Mouse (Mus musculus) CD8-positive naive resting alpha-beta T cell, adult 2 months (primary cell): ENCODE measurements at regions not wholly inside any gene's neighbourhood (a gene's known extent, or its start where the extent isn't known, plus 50 kb on each side); places are given as distances from the start of the nearest gene placed in this dataset.

ENCODE experiments used
- DNase-seq, 2 experiments: peaks; one replicate each; pipeline ENCODE4 v3.0.0; 2022; ENCODE audit warnings: low read depth in 2 of 2, low spot score in 2 of 2

DNA sequence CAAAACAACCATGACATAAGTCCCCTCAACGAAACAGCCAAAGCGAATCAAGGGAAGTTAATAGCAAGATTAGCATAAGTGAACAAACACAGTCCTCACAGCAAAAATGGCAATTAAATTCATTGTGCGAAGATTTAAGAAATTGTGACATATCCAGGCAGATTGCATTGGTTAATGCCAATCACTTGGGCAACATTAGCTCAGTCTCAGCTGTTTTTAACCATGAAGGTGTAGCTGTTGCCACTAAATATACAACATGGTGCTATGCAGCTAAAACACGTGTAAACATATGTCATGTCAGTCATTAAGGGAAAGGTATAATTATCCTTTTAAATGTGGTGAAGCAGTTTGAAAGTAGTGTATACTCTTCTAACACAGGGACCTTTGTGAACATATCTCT, 482.8 kb upstream of the Tle4 start:
- DNase-seq, result no peak

DNA sequence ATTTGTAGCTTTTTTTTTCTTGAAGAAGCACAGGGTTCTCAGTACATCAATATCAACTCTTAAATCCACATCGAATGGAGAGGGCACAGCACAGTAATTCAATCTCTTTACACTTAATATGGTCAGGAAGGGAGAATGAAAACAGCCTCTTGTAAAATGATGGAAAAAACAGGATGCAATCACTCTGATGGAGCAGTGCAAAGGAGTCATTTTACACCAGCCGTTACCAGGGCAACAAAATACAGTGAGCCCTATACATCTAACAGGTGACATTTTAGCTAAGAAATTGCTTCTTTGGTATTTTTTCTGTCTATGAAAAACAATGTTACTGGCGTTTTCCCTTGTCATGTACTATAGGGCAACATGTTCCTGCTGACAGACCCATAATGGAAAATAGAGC, 459.9 kb upstream of the Tle4 start:
- DNase-seq, result no peak

DNA sequence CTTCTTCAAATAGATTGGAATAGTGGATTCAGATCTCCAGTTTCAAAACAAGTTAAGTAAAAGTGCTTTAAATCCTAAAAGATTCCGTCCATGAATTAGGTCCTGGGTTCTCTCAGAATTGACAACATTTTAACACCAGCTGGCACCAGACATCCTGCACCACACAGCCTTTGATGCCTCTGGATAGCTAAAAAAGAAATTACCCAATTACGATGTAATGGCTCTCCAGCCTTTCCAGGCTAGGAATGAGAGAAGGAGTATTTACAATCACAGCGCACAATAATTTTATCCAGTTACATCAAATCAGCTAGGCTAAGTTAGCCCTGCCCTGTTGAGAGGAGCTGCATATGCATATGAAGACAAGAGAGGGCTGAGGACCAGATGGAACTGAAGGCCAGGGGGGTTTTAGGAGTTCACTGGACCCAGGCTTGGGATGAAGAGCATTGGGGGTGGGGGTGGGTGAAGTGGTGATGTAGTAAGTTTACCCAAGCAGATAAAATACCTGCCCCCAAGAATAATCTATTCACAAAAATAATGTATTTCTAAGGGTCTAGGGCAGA, 455.8 kb upstream of the Tle4 start:
- no peak for DNase-seq

DNA sequence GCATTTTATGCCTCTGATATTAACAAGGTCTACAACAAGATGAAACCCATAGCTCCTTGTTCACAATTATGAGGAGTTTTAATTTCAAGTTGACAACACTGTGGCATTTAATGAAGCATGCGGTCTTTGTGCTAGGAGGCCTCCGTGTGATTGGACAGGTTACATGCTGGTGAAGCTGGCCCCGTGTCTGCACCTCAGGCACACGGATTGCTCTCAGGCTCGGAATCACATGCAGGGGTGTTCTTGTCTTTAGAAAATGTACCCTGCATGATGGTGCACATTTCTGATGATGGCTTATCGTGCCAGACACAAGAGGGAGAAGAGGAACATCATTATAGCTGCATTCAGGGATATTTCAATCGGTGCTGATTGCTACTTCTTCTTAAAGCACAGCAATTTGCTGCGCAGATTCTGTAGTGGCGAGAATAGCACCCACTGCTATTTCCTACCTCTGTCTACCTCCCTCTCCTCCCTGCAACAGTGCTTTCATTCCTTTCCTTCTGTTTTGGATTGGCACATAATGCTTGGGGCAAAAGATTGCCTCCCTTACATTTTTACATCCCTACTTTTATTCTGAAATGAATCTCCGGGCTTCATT, 454.9 kb upstream of the Tle4 start:
- DNase-seq, result no peak

DNA sequence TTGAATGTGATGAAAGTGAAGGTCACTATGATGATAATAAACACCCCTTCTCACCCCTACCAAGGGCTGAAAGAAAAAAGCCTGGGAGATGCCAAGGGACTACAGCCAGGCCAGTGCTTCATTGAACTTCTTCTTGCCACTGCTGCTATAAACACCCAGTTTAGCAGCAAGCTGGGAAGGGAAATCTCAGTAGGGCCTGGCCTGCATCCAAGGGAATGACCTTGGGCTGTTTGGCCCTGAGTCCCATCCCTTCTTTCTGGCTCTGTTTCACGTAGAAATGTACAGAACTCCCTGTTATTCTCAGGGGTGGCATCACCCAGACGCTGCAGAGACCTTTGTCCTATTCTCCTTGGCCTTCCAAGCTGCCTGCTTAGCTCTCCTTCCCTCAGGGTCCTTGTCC, 450.0 kb upstream of the Tle4 start:
- DNase-seq, result no peak

DNA sequence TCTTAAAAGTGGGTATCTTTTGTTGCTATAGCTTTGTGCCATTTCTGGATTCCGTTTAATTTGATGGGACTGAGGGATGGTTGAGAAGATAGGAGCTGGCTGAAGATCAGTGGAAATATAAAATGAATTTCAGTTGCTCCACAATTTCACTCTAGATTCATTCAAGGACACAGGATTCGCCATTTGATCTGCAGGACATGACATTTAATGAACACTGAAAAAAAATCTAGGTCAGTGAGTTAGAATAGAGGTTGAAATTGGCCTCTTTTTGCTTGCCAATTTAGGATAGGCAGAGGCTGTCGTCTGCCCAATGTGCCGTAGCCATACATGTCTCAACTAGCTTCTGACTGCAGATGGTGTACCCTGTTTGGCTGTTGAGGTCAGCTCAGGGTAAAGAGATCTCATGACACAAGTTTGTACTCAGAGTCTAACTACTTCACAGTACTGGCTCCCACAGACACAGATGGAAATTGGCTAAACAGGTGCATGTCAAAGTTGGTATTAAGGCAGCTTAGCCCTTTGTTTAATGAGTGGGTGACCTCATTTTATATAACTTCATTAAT, 449.5 kb upstream of the Tle4 start:
- DNase-seq, result no peak

DNA sequence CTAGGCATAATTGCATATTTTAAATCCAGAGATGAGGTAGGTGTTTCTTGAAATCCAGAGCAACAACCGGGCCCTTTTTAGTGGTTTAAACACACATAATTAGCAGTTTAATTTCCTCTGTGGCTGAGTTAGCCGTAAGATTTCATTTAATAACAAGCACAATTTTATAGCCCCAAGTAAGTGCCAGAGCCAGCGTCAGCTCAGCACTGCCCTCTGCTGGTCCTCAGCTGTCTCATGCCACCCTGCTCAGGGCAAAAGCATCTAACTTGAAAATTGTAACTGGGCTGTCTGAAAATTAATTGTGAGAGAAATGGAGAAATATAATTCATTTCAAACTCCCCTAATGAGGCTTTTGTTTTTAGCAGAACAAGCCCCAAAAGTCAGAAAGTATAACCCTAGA, 437.7 kb upstream of the Tle4 start:
- peak; percentile 13 to 29 for DNase-seq

DNA sequence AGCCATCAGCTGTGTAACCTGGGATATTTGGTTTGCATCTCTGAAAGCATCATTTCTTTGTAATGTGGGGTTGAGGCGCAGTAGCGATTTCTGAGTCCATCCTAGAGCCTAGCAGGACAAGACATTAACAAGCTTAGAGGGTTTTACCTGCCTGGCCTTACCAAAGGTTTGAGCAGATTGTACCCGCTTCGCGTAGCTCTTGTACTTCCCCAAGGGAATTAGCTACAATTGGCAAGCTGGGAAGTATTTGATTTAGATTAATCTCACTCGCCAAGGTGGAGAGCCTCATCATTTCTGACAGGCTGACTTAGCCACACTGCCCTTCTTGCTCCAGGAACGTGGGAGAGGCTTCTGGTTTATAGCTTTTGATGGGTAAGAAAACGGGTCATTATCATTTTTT, 436.1 kb upstream of the Tle4 start:
- no peak for DNase-seq

DNA sequence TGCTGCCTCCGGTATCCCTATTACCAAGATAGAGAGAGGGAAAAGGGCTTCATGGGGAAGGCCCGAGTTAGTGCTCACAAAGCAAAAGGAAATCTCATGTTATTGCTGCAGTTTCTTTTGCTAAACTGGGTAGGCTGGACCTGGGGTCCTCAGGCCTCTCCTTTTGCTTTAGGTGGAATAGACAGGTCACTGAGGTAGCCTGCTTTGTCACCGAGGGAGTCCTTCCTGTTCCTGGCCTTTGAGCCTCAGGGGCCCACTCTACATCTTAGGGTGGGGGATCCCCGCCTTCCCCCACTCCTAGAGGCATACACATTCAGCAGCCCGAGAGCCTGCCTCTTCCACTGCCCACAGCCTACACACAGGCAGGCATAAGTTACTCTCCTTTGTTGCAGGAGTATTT, 435.5 kb upstream of the Tle4 start:
- no peak for DNase-seq

DNA sequence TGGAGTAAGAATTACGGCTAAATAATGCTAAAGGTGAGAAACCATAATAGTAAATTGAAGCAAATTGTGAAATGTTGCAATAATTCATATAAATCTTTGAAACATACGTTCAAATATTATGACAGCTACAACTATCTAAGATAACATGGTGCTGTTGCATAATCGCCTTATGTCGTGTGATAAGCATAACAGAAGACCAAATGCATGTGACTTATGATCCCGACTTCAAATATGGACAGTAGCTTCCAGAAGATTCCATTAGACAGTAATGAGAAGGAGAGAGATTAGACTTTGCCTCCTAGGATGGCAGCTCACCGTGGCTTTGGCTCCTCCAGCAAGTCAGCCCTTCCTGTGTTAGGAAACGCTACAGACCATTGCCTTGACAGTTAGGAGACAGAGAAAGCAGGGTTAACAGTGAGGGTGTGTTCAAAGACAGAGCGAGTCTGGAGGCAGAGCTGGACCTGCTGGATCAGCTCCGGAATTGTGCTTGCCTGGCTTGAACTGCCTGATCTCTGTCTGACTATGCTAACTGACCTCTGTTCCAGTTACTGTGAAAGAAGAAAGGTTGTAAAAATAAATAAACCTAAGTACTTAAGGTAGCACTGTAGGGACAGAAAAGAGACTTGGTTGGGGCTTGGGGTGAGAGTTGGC, 434.6 kb upstream of the Tle4 start:
- DNase-seq, result no peak

DNA sequence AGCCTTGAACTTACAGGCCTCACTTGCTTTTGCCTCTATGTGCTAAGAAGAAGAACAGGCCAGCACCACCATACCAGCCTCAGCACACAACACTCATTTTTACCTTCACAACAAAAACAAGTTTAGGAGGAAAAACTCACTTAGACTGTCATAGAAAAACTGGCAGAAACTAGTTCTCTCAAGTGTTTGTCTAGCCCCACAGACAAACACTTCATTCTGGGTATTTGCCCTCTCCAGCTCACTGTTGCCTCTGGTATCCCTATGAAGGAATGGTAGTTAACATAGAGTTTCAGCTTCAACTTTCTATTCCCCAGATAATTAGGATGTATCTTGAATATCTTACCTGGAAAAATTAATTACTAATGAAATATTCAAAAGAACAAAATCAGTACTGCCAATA, 433.6 kb upstream of the Tle4 start:
- DNase-seq, result no peak

DNA sequence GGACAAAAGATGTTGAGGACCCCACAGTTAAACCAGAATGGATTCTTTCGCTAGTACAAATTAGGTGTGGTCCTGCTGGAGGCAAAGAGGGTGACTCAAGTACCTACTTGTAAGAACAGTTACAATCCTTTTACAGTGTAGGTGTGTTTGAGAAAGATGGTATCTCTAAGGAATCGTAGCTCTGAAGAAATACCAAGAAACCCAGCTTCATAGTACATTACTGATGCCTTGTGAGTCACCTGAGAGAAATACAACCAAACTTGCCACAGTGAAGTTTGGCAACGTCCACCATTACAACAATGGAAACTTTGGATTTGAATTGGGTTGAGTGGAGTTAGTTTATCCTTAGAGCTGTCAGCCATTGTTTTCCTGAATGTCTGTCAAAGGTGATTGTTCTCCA, 405.7 kb upstream of the Tle4 start:
- no peak for DNase-seq

DNA sequence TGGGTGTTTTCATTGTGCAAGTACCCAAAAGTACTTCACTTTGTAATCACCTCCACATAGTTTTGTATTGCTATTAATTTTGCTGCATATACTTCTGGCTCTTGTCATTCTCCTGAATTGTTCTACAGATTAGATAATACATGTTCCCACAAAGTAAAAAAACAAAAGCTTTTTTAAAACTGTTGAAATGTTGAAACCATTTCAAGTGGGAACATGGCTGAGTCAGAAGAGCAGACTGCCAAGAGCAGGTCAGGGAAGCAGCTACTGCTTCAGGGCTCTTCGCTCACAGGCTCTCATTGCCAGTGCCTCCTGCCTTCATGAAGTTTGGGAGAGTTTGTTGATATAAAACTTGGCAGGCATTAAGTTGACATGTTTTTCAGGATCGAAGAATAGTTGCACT, 395.5 kb upstream of the Tle4 start:
- no peak for DNase-seq

DNA sequence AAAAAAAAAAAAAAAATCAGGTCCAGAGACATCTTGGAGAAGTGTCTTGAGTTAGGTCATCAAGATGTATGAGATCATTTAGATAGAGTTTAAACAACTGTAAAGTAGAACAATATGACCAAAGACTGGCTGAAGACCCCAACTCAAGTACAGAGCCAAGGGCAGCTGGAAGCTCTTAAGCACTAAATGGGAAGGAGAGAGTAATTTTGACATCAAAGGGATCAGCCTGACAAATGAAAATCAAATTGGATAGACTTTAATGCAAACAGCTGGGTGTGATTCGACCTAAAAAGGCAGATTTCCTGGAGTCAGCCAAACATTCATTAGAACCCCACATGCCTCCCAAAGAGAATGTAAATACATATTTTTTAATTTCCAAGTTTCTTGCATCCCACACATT, 372.3 kb upstream of the Tle4 start:
- DNase-seq, result no peak

DNA sequence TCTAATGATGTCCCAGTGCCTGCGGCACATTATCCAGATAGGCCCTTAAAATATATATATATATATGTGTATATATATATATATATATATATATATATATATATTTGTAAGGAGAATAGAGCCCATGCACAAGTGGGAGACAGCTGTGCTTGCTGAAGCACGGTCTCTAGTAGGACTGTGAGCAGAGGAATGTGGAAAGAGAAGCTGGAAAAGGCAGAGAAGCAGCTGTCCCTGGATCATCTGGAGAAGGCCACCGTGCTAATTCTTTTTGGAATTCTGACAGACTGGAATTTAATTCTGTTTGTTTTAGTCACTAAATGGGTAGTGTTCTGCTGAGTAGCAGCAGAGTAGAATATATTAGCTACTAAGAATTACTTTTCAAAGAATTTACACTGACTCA, 370.4 kb upstream of the Tle4 start:
- DNase-seq, result no peak

DNA sequence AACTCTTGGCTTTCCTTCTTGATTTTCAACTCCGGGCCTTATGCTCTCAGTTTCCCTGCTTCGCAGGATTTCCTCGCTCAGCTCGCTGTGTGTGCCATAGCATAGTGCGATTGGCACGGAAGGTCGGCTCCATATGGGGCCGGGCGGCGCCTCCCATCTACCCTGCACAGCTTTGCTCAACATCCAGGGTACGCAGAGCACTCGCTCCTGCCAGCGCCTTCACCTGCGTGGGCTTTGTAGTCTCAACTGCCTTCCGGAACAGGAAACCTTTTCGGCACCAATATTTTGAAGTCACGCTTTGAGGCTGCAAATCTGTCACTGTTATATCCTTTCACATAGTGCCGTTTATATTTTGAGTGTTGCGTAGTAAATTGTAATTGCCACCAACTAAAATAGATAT, 359.9 kb upstream of the Tle4 start:
- DNase-seq, result no peak

DNA sequence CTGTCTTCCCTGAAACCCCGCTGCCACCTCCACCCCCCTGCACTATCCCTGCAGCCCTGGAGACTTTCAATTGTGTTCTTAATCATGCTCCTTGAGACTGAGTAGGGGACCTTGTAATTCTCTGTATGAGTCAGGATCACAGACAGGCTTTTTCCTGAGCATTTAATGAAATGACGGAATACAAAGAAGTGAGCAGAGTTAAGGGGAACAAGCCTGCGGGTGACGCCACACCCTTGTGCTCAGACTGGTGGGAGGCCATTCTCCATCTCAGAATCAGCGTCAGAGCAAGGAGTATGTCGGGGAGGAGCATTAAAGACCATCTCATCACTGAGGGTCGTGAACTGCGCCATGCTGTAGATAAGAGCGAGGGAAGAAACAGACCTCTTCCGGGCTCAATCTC, 359.3 kb upstream of the Tle4 start:
- DNase-seq, result no peak

DNA sequence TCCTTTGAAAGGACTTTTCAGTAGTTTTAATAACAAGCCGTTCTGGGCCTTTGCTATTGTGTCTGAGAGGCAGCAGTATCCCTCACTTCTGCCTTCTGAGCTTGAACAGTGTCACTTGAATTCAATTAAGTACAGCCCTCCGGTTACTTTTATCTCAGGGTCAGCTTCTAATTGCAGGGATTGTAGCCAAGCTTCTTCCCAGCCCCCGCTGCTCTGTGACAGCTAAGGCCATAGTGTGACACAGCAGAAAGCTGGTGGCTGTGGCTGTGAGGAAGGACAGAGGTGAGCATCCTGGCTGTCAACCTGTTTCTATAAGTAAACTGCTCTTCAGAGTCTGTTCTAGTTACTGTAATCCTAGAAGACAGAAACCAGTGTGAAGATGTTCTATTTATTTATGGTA, 358.5 kb upstream of the Tle4 start:
- DNase-seq, result no peak

DNA sequence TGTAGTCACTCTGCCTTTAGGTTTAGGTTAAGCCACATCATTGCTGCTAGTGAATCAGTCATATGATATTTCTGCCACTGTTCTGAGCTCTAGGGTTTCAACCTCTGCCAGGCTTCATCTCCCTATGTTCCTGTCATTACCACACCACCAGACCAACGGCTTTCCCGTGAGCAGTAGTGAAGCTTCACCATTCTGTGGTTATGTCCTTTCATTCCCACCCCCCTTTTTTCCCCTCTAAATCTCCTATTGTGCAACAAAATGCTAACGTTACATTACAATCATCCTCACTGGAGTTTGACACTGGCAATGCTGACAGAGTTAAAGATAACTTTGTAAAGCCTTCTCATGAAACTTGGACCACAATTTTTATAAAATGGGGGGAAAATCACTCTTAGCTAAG, 358.1 kb upstream of the Tle4 start:
- no peak for DNase-seq

DNA sequence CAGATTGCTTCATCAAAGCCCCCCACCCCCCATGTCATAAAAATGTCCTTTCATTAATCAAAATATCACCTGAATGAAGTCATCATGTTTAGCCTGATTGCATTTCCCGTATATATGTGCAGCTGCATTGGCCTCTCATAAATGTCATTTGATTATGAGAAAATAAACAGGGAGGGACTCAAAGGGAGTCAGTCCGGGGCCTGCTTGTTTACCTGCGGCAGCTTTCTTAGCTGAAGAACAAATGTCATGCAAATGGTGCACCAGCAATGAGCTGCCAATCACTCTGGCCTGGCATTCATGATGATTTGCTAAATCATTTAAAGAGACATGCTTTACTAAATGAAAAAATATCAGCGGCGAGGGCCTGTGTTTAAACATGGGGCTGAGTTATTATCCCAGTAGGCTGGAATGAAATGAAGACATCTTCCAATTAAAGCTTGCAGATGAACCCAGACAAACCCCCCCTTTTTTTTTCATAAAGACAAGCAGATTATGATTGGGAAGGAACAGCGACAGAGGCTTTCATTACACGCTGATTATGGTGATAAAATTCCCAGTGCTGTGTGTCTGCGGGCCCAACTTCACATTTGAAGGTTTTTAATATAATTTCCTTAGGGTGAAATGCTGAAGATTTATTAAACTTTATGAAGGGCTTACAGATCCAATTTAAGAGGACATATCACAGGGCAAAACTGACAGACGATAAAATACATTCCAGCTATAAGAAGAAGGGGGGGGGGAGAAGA, 342.5 kb upstream of the Tle4 start:
- no peak for DNase-seq

DNA sequence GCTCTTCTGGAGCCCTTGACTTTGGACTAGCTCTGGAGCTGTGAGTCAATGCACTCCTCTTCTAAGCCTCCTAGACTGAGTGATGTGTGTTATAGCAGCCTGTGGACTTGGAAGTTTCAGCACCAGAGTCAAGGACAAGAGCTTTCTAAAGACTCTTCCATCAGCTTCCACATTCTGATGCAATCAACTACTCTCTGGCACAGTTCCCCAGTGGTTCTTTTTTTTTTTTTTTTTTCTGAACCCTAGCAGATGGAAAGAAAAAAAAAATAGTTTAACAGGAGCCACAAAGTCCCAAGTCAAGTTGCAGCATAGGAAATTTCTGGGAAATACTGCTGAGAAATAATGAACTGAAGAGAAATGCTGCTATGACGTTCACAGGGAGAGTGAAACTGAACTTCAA, 324.4 kb upstream of the Tle4 start:
- no peak for DNase-seq
